Mouse (Mus musculus) 416B (cell line): ENCODE results near the gene Traf7.

Source experiments
- DNase-seq: peaks from one replicate; pipeline ENCODE4 v3.0.0; 2011; ENCODE audit warnings: low read depth

The Traf7 gene

GRCm38 (mm10) chr17:24545247-24545646 lies 17.5 kb upstream of the Traf7 start:
- no peak for DNase-seq

DNA sequence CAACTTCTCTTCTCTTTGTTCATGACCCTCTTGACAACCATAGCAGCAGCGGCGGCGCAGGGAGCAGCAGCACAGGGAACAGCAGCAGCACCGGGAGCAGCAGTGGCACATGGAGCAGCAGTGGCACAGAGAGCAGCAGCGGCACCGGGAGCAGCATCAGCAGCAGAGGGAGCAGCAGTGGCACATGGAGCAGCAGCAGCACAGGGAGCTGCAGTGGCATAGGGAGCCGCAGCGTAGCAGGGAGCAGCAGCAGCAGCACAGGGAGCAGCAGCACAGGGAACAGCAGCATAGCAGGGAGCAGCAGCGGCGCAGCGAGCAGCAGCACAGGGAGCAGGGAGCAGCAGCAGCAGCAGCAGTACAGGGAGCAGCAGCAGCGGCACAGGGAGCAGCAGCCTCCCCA lies 16.9 kb upstream of the Traf7 start:
- DNase-seq = no peak

- DNase-seq = peak; percentile 79
Observed at GRCm38 (mm10) chr17:24540375-24540774, 12.6 kb upstream of the Traf7 start.

DNA sequence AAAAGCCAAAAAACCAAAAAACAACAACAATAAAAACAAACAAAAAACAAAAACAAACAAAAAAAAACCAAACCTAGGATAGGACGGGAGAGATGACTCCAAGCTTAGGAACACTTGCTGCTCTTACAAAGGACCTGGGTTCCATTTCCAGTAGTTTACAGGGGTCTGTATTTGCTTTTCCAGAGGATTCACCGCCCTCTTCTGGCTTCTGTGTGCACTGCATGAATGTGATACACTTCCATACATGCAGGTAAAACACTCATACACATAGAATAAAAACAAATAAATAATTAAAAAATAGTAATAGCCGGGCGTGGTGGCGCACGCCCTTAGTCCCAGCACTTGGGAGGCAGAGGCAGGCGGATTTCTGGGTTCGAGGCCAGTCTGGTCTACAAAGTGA lies 11.2 kb upstream of the Traf7 start:
- peak; percentile 79 for DNase-seq

GRCm38 (mm10) chr17:24537536-24537935 lies 9.8 kb upstream of the Traf7 start:
- DNase-seq = no peak

- no peak for DNase-seq
Observed at GRCm38 (mm10) chr17:24535300-24535699, 7.6 kb upstream of the Traf7 start.

DNA sequence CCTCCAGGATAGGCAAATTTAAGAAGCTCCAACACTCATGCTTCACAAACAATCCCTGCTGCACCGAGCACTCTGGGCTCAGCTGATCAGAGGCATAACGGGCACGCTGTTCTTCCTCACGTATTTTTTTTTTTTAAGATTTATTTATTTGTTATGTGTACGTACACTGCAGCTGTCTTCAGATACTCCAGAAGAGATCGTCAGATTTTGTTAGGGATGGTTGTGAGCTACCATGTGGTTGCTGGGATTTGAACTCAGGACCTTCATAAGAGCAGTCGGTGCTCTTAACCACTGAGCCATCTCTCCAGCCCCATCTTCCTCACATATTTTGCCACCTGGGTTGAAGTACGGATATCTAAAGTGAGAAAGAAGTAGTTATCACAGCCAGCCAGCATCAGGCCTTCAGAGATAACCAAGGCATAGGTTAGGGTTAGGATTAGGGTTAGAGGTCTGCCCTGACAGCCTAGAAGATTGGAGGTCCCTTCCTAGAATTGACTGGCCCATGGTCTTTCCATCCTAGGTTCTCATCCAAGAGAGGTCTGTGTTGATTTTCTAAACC lies 6.5 kb upstream of the Traf7 start, which contains the start of gene Rab26:
Rab26 (minus strand) TSS at position 51 of the 559 bp plus-strand sequence.
- no peak for DNase-seq

DNA sequence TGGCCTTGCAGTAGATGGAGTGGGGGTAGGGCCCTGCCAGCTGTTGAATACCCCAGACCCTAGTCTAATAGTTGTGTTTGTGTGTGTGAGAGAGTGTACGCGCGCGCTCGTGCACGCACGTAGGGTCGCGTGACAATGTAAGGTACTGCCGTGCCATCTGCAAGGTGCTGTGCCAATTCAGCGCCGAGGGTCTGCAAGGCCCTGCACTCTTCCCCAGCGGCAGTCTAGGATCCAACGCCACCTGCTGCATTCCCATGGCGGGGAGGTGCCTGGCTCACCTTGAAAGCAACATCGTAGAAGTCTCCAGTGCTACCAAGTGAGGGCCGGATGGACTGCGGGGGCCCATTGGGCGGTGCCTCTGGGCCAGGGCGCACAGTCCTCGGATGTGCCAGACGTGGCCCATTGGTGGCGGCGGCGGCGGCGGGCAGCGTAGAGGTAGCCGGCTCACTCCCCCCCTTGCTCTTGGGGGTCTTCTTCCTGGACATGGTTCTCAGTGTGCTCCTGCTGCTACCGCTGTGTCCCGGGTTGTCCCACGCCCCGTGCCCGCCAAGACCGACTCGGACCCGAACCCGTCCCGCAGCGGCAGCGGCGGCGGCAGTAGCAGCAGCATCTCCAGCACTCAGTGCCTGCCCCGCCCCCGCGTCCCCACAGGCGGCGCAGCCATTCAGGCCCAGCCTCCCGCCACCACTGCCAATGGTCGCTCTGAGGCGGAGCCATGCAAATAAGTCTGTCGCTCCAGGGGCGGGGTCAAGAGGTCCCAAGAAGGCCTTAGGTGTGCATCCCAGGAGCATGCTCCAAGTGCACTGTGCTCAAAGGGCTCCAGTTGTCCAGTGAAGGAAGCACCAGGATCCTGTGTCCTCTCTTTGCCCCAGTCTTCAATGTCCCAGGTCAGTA lies 5.6 kb upstream of the Traf7 start:
- DNase-seq = peak; percentile 40

DNA sequence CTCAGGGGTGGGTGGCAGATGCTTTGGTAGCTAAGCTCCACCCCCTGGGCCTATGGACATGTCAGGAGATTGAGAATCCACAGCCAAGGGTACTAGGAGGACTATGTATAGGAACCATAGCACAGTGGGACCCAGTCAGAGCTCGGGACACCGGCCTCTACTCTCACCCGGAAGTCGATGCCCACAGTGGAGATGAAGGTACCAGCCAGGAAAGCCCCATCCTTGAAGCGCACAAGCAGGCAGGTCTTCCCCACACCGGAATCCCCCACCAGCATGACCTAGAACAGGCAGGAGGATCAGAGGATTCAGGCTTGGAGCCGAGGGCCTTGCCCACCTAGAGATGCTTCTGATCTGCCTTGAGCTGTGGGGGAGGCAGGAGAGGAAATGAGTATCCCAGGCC lies 4.3 kb upstream of the Traf7 start:
- DNase-seq = no peak

- no peak for DNase-seq
Observed at GRCm38 (mm10) chr17:24531064-24531463, 3.3 kb upstream of the Traf7 start.

DNA sequence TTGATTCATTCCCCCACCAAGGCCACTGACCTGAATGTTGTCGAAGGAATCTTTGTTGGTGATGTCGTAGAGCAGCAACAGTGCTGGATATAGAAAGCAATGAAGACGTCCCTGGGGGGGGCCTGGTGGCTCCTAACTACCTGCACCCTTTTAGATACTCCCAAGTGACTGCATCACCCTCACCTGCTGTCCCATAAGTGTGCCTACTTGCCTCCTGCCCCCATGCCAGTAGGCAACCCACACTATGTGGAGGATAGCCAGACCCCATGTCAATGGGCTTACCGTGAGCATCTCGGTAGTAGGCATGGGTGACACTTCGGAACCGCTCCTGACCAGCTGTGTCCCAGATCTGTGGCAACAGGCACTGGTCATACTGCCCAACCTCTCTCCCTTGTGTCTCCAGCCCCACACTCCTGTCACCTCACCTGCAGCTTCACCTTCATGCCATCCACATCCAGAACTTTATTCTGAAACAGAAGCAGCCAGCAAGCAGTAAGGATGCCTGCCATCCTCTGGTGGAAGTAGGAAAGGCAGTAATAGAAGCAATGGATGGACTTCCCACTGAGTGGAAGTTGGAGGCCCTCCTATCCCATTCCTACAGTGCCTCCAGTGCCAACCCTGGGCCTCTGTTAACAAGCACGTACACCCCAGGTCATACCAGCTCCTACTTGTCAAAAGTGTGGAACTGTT lies 2.8 kb upstream of the Traf7 start:
- DNase-seq = peak; percentile 56

DNA sequence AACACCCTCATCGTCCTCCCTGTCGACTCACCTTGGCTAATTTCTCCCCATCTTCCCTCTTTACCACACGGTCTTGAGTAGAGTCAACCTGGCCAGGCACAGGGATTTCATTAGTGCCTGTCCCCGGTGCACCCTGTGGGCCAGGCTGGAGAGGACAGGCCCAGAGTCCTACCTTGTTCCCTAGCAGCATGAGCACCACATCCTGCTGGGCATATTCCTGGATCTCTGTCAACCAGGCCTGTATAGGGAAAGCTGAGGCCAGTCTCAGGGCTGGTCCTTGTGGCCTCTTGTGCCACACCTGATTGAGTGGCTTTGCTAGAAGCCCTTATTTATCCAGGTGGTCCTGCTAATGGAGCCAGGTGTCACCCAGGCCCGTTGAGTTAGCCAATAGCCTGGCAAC lies 2.1 kb upstream of the Traf7 start:
- DNase-seq = no peak

- DNase-seq = peak; percentile 83
Observed at GRCm38 (mm10) chr17:24529007-24529451, 1.3 kb upstream of the Traf7 start.

- peak; percentile 68 for DNase-seq
Observed at GRCm38 (mm10) chr17:24528560-24528918, 801 bp upstream of the Traf7 start.

GRCm38 (mm10) chr17:24527315-24527714 lies 423 bp downstream of the Traf7 start:
- no peak for DNase-seq

- DNase-seq = no peak
Observed at GRCm38 (mm10) chr17:24524734-24525133, 3.0 kb downstream of the Traf7 start.

GRCm38 (mm10) chr17:24520450-24520849 lies 7.3 kb downstream of the Traf7 start:
- no peak for DNase-seq

DNA sequence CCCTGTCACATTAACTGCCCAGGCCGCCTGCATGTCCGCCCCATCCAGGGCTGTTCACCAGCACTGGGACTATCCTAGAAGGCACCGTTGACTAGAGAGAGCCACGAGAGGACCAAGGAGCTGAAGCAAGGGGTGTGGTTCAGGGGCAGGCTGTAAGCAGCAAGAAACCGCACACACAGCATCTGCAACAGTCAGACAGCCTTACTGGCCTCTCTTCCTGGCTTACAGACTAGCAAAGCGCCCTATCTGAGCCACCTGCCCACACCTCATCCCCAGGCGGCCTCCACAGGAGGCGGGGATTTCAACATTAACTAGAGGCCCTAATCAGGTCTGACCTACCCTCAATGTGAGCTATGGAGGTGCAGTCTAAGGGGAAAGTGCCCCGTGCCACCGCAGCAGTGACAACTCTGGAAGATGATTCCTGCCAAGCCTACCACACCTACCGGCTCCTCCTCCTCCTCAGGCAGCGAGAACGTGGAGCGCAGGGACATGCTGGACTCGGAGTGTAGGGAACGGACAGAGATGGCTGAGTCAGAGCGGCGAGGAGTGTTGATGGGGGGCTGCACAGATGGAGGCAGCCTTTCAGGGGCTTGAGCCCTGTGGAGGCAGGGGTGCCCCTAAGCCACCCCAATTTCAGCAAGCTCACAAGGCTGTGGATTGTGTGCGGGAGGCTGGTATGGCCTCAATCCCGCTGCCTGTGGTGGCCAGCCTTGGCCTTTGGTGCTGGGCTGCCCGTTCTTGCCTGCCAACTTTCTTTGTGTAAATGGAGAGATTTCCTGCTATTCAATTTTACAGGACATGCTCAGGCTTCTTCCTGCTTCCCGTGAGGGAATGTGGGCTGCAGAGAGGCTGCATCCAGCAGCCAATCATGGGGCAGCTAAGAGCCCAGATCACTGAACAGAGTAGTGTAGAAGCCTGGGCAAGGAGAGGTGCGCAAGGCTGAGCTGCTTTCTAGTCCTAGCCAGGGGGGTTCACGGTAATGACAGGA lies 13.2 kb downstream of the Traf7 start:
- DNase-seq = no peak

- DNase-seq = peak; percentile 53
Observed at GRCm38 (mm10) chr17:24513609-24514008, 14.1 kb downstream of the Traf7 start.

DNA sequence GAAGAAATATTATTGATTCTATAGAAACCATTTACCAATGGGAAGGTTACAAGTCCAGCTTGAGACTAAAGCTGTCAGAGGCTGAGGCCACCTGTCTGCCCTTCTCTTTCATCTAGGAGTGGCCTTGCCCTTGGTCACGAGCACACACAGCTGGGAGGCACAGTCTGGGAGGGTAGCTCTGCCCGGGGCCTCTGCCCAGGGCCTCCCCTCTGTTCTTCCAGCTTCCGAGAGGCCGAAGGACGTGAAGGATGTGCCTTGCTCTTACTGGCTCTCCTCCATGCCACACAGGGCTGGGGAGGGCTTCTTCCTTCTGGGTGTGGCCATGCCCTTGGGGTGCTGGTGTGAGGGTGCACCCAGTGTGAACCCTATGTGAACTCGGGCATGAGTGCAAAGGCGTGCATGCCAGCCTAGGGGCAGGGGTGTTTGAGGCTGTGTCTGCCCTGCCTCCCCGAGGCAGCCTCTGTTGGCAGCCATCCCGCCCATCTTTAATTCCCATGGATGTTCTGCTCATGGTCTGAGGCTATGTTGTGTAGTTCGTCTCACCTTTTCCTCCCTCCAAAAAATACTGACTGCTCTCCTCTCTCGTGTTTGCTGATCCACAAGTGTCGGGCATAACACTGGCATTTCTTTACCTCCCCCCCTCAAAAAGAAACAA lies 19.8 kb downstream of the Traf7 start:
- no peak for DNase-seq

DNA sequence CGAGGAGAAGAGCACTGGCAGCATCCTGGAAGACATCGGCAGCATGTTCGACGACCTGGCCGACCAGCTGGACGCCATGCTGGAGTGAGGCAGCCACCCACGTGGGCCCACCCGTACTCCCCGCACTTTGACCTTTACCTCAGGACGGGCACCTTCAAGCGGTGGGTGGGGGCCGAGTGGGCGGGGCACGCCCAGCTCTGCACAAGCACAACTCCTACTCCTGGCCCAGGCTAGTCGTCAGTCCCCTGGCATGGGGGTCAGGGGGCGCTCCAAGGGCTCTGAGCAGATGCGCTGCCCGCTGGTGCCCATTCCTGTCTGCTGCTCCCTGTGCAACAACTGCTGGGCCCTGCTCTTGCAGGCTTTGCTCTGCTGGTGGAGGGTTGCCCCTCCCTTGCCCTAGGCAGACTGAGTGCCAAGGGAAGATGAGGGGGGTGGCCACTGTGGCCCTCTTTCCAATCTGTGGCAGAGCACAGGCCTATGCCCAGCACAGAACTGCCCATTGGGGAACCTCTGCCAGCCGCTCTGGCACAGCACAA lies 20.5 kb downstream of the Traf7 start:
- no peak for DNase-seq
